Mouse (Mus musculus): ENCODE measurements around the gene Gm44511.

Gene Gm44511

GRCm38 (mm10) chr6:128844131-128844530 lies 18.0 kb upstream of the Gm44511 start:
- CTCF ChIA-PET: interaction anchor here in 2 of 4 experiments (1.2 to 2.7 kb wide), 8 partner anchors 39 to 411 kb away, joined by 3 to 21 read pairs (median 9); no protein-coding TSS in a partner anchor

GRCm38 (mm10) chr6:128843479-128843992 lies 17.4 kb upstream of the Gm44511 start:
- ChIA-PET CTCF (interaction anchor here in 2 of 4 experiments (1.2 to 2.5 kb wide), 6 partner anchors 38 to 412 kb away, joined by 3 to 13 read pairs (median 5); no protein-coding TSS in a partner anchor), POLR2A (interaction anchor here in 2 of 4 experiments (0.8 to 1.9 kb wide), 9 partner anchors 15 to 109 kb away, joined by 3 to 7 read pairs (median 3); partner anchors contain the start of genes Gm44511 (in 1 of the 2) and Klrb1b (in 1 of the 2))

More at GRCm38 (mm10) chr6:128844131-128844530, 18.0 kb upstream of the Gm44511 start:
- POLR2A ChIA-PET: interaction anchor here in 1 of 4 experiments (1.3 to 1.4 kb wide), 2 partner anchors 39 to 77 kb away, joined by 3 read pairs; no protein-coding TSS in a partner anchor

GRCm38 (mm10) chr6:128842945-128843478 lies 16.9 kb upstream of the Gm44511 start:
- ChIA-PET POLR2A (interaction anchor here in 2 of 4 experiments (0.6 to 1.9 kb wide), 13 partner anchors 9 to 690 kb away, joined by 3 to 7 read pairs (median 3); partner anchors contain the start of genes Gabarapl1 (in 1 of the 2), Gm44511 (in 1 of the 2) and Klrb1b (in 1 of the 2)), CTCF (interaction anchor here in 2 of 4 experiments (0.9 to 2.5 kb wide), 6 partner anchors 37 to 412 kb away, joined by 4 to 13 read pairs (median 5); no protein-coding TSS in a partner anchor)

GRCm38 (mm10) chr6:128842356-128842944 lies 16.3 kb upstream of the Gm44511 start:
- ChIA-PET POLR2A (interaction anchor here in 2 of 4 experiments (0.6 to 1.9 kb wide), 13 partner anchors 9 to 691 kb away, joined by 3 to 7 read pairs (median 3); partner anchors contain the start of genes Gabarapl1 (in 1 of the 2), Gm44511 (in 1 of the 2) and Klrb1b (in 1 of the 2)), CTCF (interaction anchor here in 2 of 4 experiments (0.9 to 2.5 kb wide), 6 partner anchors 37 to 413 kb away, joined by 4 to 13 read pairs (median 5); no protein-coding TSS in a partner anchor)

GRCm38 (mm10) chr6:128841327-128842089 lies 15.4 kb upstream of the Gm44511 start:
- ChIA-PET POLR2A (interaction anchor here in 3 of 4 experiments (0.7 to 1.6 kb wide), 4 partner anchors 10 to 692 kb away, joined by 3 to 4 read pairs (median 3); partner anchors contain the start of gene Gabarapl1 (in 1 of the 3)), CTCF (interaction anchor here in 2 of 4 experiments (1.9 to 2.5 kb wide), 2 partner anchors 38 to 75 kb away, joined by 7 to 9 read pairs; no protein-coding TSS in a partner anchor)

- POLR2A ChIA-PET: interaction anchor here in 2 of 4 experiments (0.7 to 1.2 kb wide), 2 partner anchors 27 to 77 kb away, joined by 4 read pairs; no protein-coding TSS in a partner anchor
- CTCF ChIA-PET: interaction anchor here in 2 of 4 experiments (0.8 to 1.9 kb wide), 2 partner anchors 37 to 38 kb away, joined by 3 to 7 read pairs; no protein-coding TSS in a partner anchor
Measured at GRCm38 (mm10) chr6:128840669-128841068, 14.6 kb upstream of the Gm44511 start.

GRCm38 (mm10) chr6:128839921-128840320 lies 13.8 kb upstream of the Gm44511 start:
- ChIA-PET POLR2A (interaction anchor here in 2 of 4 experiments (0.6 to 1.2 kb wide), 3 partner anchors 29 to 474 kb away, joined by 3 to 4 read pairs (median 4); no protein-coding TSS in a partner anchor), CTCF (interaction anchor here in 3 of 4 experiments (0.6 to 1.9 kb wide), 4 partner anchors 34 to 183 kb away, joined by 3 to 7 read pairs (median 4); no protein-coding TSS in a partner anchor)

- CTCF ChIA-PET: interaction anchor here in 1 of 4 experiments (1.5 to 1.9 kb wide), 2 partner anchors 34 to 36 kb away, joined by 4 to 7 read pairs; no protein-coding TSS in a partner anchor
- POLR2A ChIA-PET: interaction anchor here in 2 of 4 experiments (0.6 to 0.7 kb wide), 3 partner anchors 30 to 474 kb away, joined by 3 to 4 read pairs (median 4); no protein-coding TSS in a partner anchor
Measured at GRCm38 (mm10) chr6:128839266-128839771, 13.2 kb upstream of the Gm44511 start.

- ChIA-PET POLR2A (interaction anchor here in 3 of 4 experiments (0.6 to 1.2 kb wide), 8 partner anchors 10 to 696 kb away, joined by 3 to 6 read pairs (median 4); no protein-coding TSS in a partner anchor), CTCF (interaction anchor here in 2 of 4 experiments (0.7 to 1.5 kb wide), 5 partner anchors 18 to 72 kb away, joined by 3 to 5 read pairs (median 4); no protein-coding TSS in a partner anchor)
Measured at GRCm38 (mm10) chr6:128838342-128839265, 12.5 kb upstream of the Gm44511 start.

GRCm38 (mm10) chr6:128837454-128838341 lies 11.6 kb upstream of the Gm44511 start:
- CTCF ChIA-PET: interaction anchor here in 3 of 4 experiments (0.5 to 1.1 kb wide), 6 partner anchors 19 to 411 kb away, joined by 3 to 5 read pairs (median 3); no protein-coding TSS in a partner anchor
- POLR2A ChIA-PET: interaction anchor here in 2 of 4 experiments (0.6 to 1.2 kb wide), 7 partner anchors 9 to 697 kb away, joined by 3 to 6 read pairs (median 4); no protein-coding TSS in a partner anchor

- ChIA-PET CTCF (interaction anchor here in 1 of 4 experiments (0.7 kb wide), 1 partner anchor 31 kb away, joined by 3 read pairs; no protein-coding TSS in a partner anchor), POLR2A (interaction anchor here in 1 of 4 experiments (1.1 kb wide), 1 partner anchor 8 kb away, joined by 5 read pairs; no protein-coding TSS in a partner anchor)
Measured at GRCm38 (mm10) chr6:128836955-128837334, 10.8 kb upstream of the Gm44511 start.

- CTCF ChIA-PET: interaction anchor here in 2 of 4 experiments (0.6 to 0.7 kb wide), 3 partner anchors 12 to 31 kb away, joined by 3 to 8 read pairs (median 3); no protein-coding TSS in a partner anchor
- POLR2A ChIA-PET: no interaction called here
Measured at GRCm38 (mm10) chr6:128836191-128836954, 10.3 kb upstream of the Gm44511 start.

- ChIA-PET CTCF (interaction anchor here in 2 of 4 experiments (0.6 kb wide), 2 partner anchors 13 to 18 kb away, joined by 3 to 8 read pairs; no protein-coding TSS in a partner anchor), POLR2A (no interaction called here)
Measured at GRCm38 (mm10) chr6:128835571-128835970, 9.5 kb upstream of the Gm44511 start.

- POLR2A ChIA-PET: no interaction called here
Measured at GRCm38 (mm10) chr6:128833046-128833445, 6.9 kb upstream of the Gm44511 start.

More at GRCm38 (mm10) chr6:128833046-128833445, 6.9 kb upstream of the Gm44511 start:
- CTCF ChIA-PET: interaction anchor here in 1 of 4 experiments (0.7 kb wide), 1 partner anchor 13 kb away, joined by 4 read pairs; no protein-coding TSS in a partner anchor
